Mouse (Mus musculus): ENCODE measurements around the gene Crebl2. TPM values are rescaled to one million over a fixed set of nuclear protein-coding genes. Genes with fewer than 3 reads are reported as not detected.

Crebl2 gene
- 42.3 and 47.6 TPM in 2 replicates for polyA plus RNA-seq (2012; rRNA removed)

- Histone ChIP-seq H3K4me3 (replicated peaks; ENCODE audit: insufficient read depth, low read depth, low read length) (peak within 1 kb of the TSS; percentile 85), H3K4me1 (ENCODE audit: control insufficient read depth, insufficient read depth, low read length) (no peaks in the 10 kb centered on the region; the same call in 1 of the 2 replicates), H3K27ac (ENCODE audit: insufficient read depth, low read length) (peak within 1 kb of the TSS; percentile 78), H3K27me3 (ENCODE audit: control insufficient read depth, insufficient read depth, low read length) (no peaks in the 10 kb centered on the region)
- TF ChIP-seq POLR2A (IDR thresholded peaks at IDR 0.05; ENCODE audit: borderline replicate concordance, insufficient read depth, low read length) (peak; percentile 55; the same call in 1 of the 2 replicates), CTCF (IDR thresholded peaks at IDR 0.05; ENCODE audit: borderline replicate concordance, insufficient read depth, low read depth, low read length) (no peak)
- DNase-seq, result peak; percentile 100
- under 1% methylated on average over 58 of the region's 58 CpGs for WGBS
Measured at GRCm38 (mm10) chr6:134829786-134830700, at the start of gene Crebl2. Gene Crebl2 (plus strand): TSS chr6:134830154.

DNA sequence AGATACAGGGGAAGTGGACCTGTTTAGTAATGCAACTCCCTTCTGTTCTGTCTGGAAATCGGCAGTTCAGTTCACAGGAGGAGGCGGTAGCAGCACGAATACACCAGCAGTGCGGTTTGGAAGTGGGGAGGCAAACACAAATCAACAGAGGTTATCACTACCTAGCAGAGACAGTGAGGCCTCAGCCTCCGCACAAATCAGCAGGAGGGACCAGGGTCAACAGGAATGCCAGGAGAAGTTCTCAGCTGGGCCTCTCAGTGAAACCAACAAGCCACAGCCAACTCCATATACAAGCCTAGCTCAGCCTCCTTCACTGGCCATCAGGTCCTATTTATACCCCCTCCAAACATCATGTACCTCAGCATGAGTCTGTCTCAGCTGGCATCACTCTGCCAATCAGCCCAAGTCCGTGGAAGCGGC is 48.5 kb upstream of the Crebl2 start:
- no peak for TF ChIP-seq POLR2A (IDR thresholded peaks at IDR 0.05; ENCODE audit: borderline replicate concordance, insufficient read depth, low read length)
- no peak for TF ChIP-seq CTCF (IDR thresholded peaks at IDR 0.05; ENCODE audit: borderline replicate concordance, insufficient read depth, low read depth, low read length)

GRCm38 (mm10) chr6:134782900-134783299 is 47.1 kb upstream of the Crebl2 start:
- H3K27ac ChIP-seq (ENCODE audit: insufficient read depth, low read length), result no peak overlapping the region
- TF ChIP-seq POLR2A (IDR thresholded peaks at IDR 0.05; ENCODE audit: borderline replicate concordance, insufficient read depth, low read length) (no peak), CTCF (IDR thresholded peaks at IDR 0.05; ENCODE audit: borderline replicate concordance, insufficient read depth, low read depth, low read length) (no peak)
- H3K27me3 ChIP-seq (ENCODE audit: control insufficient read depth, insufficient read depth, low read length), result no peaks in the 10 kb centered on the region
- peaks cover 3% of the 10 kb centered on the region for H3K4me1 ChIP-seq (ENCODE audit: control insufficient read depth, insufficient read depth, low read length)
- 94% methylated on average over 7 of the region's 7 CpGs for WGBS
- no peak overlapping the region for H3K4me3 ChIP-seq (replicated peaks; ENCODE audit: insufficient read depth, low read depth, low read length)
- no peak for DNase-seq

More for the DNA sequence above, 48.5 kb upstream of the Crebl2 start:
- DNase-seq, result peak; percentile 61 to 63
- Histone ChIP-seq H3K4me3 (replicated peaks; ENCODE audit: insufficient read depth, low read depth, low read length) (no peak overlapping the region), H3K27me3 (ENCODE audit: control insufficient read depth, insufficient read depth, low read length) (no peaks in the 10 kb centered on the region), H3K27ac (ENCODE audit: insufficient read depth, low read length) (0 out of 2 replicates have a peak overlapping the region, but pooled peaks have one; percentile 20), H3K4me1 (ENCODE audit: control insufficient read depth, insufficient read depth, low read length) (peaks cover 6% of the 10 kb centered on the region)
- WGBS, result 17% methylated on average over 7 of the region's 7 CpGs

DNA sequence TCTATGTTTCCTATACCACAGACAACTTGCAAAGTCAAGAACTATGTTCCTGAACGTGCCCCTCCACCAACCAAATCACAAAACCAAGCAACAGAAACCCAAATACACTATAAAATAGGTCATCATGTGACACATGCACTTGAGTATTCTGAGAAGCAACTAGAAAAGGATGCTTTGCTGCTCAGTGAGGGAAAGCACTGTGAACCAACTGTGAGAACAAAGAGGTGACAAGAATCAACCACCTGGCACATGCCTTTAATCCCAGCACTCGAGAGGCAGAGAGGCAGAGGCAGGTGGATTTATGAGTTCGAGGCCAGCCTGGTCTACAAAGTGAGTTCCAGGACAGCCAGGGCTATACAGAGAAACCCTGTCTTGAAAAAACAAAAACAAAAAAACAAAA is 43.5 kb upstream of the Crebl2 start:
- DNase-seq, result peak in 1 of 2 experiments; percentile 21
- H3K27me3 ChIP-seq (ENCODE audit: control insufficient read depth, insufficient read depth, low read length), result no peaks in the 10 kb centered on the region
- TF ChIP-seq CTCF (IDR thresholded peaks at IDR 0.05; ENCODE audit: borderline replicate concordance, insufficient read depth, low read depth, low read length) (no peak), POLR2A (IDR thresholded peaks at IDR 0.05; ENCODE audit: borderline replicate concordance, insufficient read depth, low read length) (no peak)
- no peak overlapping the region for H3K4me3 ChIP-seq (replicated peaks; ENCODE audit: insufficient read depth, low read depth, low read length)
- peaks cover 3% of the 10 kb centered on the region for H3K4me1 ChIP-seq (ENCODE audit: control insufficient read depth, insufficient read depth, low read length)
- 50% methylated on average over 3 of the region's 3 CpGs for WGBS
- H3K27ac ChIP-seq (ENCODE audit: insufficient read depth, low read length), result no peak overlapping the region

GRCm38 (mm10) chr6:134789100-134789499 is 40.9 kb upstream of the Crebl2 start:
- Histone ChIP-seq H3K27me3 (ENCODE audit: control insufficient read depth, insufficient read depth, low read length) (no peaks in the 10 kb centered on the region), H3K4me1 (ENCODE audit: control insufficient read depth, insufficient read depth, low read length) (peaks cover 5% of the 10 kb centered on the region; the same call in 1 of the 2 replicates), H3K27ac (ENCODE audit: insufficient read depth, low read length) (no peak overlapping the region), H3K4me3 (replicated peaks; ENCODE audit: insufficient read depth, low read depth, low read length) (no peak overlapping the region)
- DNase-seq, result no peak
- no peak for TF ChIP-seq CTCF (IDR thresholded peaks at IDR 0.05; ENCODE audit: borderline replicate concordance, insufficient read depth, low read depth, low read length)
- TF ChIP-seq POLR2A (IDR thresholded peaks at IDR 0.05; ENCODE audit: borderline replicate concordance, insufficient read depth, low read length), result no peak
- 85% methylated on average over 6 of the region's 6 CpGs for WGBS

GRCm38 (mm10) chr6:134791251-134792118 is 38.5 kb upstream of the Crebl2 start:
- H3K27me3 ChIP-seq (ENCODE audit: control insufficient read depth, insufficient read depth, low read length), result no peaks in the 10 kb centered on the region
- WGBS, result 1% methylated on average over 46 of the region's 46 CpGs
- peaks cover 5% of the 10 kb centered on the region; the same call in 1 of the 2 replicates for H3K4me1 ChIP-seq (ENCODE audit: control insufficient read depth, insufficient read depth, low read length)
- H3K27ac ChIP-seq (ENCODE audit: insufficient read depth, low read length), result peak overlapping the region; percentile 99
- peak overlapping the region; percentile 80 for H3K4me3 ChIP-seq (replicated peaks; ENCODE audit: insufficient read depth, low read depth, low read length)
- DNase-seq, result peak; percentile 74 to 78
- TF ChIP-seq POLR2A (IDR thresholded peaks at IDR 0.05; ENCODE audit: borderline replicate concordance, insufficient read depth, low read length), result no peak
- TF ChIP-seq CTCF (IDR thresholded peaks at IDR 0.05; ENCODE audit: borderline replicate concordance, insufficient read depth, low read depth, low read length), result no peak
